Mouse (Mus musculus): ENCODE data around the gene Pcbp4.

GRCm38 (mm10) chr9:106462430-106462800, 9.3 kb downstream of the Pcbp4 start:
- no peak for TF ChIP-seq FLI1 (IDR thresholded peaks at IDR 0.05; ENCODE audit: low read length)
- no peak for TF ChIP-seq GATA1 (IDR thresholded peaks at IDR 0.05; ENCODE audit: borderline replicate concordance, low read length)

Measured in megakaryocyte, embryonic 14.5 days (primary cell).